Mouse (Mus musculus) cerebral cortex, adult 2 months (tissue): Measurements from ENCODE around the gene Tob2.

ENCODE experiments used
- WGBS: fragments of 180-500 bp; shearing (Covaris S2); methylation state at CpG from one replicate; pipeline ENCODE4 v1.1.7; 2018; 5-methylcytosine and 5-hydroxymethylcytosine counted together

Gene Tob2

DNA sequence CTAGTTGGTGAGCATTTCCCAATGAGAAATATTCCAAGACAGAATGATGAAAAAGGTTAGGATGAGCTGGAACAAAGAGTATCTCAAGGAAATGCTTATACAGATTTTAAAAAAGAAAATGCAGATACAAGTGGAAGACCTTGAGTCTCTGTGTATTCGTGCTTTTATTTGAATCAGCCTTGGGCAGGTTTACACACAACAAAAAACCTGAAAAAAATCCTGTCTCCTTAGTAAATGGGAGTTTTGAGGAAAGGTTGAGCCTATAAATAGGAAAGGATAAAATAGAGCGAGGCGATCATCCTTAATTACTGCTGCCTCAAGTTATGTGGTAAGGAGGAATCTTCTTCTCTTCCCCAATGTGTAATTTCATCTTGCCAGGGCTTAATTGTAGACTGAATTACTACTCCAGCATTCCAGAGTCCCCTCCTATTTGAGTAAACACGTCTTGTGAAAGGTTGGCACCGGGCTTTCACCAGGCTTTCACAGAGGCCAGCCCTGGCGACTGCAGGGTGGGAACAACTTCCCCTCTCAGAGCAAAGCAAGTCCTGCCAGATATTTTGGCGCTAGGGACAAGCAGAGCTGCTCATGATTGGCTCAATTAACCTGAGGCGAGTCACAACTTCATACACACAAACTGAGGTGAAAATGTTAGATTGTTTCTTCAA is 2.0 kb upstream of the Tob2 start:
- WGBS = 13% methylated on average over 8 of the region's 8 CpGs

DNA sequence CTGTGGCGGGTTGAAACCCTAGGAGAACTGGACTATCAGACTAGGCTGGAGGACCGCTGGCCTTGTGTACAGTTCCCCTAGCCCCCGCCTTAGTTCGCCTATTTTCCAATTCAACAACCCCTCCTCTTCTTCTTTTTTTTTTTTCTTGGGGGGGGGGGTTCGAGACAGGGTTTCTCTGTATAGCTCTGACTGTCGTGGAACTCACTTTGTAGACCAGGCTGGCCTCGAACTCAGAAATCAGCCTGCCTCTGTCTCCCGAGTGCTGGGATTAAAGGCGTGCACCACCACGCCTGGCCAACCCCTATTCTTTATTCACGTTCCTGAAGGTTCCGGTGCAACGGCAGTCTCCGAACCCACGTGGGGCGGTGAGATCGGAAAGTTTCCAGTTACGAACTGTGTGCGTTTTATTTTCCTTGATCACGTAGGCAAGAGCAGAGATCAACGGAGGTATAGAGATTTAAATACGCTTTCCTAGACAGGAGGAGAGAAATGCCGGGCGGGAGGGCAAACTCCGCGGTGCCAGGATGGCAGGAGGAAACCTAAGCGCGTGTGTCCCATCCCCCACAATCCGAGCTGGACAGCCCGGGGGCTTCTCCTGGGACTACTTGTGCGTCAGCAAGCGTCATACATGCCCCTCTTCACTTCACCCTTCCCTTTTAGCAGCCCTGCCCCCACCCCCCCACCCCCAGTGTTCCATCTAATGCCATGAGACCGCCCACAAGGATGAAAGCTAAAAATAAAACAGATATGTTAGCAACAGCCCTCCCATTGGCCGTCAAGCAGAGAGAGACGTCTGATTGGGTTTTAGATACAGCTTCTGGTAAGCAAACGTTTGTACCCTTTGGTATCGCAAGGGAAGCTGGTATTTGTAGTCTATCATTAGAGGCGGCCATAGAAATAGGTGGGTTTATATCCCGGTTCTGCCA is 997 bp upstream of the Tob2 start:
- under 1% methylated on average over 39 of the region's 39 CpGs for WGBS

DNA sequence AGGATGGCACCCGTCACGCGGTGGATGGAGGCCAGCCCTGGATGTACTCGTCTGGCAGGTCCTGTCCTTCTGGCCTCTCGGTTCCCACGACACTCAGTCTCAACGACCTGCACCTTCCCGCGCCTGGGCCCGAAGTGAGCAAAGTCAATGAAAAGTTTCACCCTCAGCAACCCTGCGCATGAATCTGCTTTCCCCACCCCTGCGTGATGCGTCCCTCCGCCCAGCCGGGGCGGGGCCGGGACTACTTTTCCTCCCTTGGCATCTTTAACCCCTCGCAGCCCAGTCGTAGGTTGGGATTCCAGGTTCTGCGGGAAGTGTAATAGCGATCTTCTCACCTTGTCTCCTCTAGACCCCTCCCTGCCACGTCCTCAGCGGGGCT is 469 bp downstream of the Tob2 start:
- under 1% methylated on average over 23 of the region's 23 CpGs for WGBS

DNA sequence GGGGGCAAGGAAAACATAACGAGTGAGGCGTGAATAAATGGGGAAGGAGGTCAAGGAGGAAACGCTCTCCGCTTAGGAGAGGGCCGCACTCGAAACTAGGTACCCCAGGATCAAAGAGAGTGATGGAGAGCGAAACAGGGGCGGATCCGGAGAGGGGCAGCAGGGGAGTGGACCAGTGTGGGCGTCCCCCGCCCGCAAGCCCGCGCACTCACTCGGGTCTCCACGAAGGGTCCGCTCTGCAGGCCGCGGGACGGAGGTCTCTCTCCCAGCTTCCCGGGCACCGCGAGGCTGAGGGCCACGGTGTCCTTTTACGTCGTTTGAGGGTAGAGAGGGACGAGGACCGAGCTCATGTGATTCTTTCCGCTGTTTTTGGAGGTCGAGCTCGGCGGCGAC is 876 bp downstream of the Tob2 start:
- under 1% methylated on average over 33 of the region's 33 CpGs for WGBS

DNA sequence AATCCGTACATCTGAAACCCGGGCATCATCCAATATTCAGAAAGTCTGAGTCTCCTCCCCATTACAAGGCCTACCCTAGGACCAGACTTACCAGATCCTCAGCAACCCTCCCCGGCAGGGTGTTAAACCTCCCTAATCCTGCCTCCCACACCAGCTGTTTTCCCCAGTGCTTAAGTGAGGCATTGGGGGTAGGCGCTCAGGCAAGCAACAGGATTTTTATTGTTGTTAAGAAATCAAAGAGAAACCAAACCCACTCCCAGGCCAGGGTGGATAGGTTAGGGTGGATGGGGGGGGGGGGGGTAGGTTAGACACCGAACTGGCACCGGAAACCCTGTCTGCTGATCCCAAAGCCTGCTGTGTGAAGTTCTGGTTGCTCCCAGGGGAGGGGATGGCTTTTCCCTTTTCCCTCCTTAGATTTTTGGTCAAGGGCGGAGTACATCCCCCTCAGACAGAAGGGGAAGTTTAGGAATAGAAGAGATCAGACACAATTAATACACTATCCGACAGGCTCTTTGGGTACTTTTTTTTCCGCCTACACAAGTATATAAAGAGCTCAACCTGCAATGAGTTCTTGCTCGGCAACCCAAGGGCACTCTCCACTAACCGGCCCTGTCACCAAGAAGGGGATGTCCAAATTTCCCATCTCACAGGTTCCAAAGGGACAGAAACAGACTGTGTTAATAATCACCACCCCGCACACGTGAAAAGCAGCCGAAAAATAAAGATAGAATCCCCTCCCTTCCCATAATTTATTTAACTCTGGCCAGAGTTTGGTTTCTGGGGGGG is 1.5 kb downstream of the Tob2 start:
- 0% methylated on average over 14 of the region's 14 CpGs for WGBS

DNA sequence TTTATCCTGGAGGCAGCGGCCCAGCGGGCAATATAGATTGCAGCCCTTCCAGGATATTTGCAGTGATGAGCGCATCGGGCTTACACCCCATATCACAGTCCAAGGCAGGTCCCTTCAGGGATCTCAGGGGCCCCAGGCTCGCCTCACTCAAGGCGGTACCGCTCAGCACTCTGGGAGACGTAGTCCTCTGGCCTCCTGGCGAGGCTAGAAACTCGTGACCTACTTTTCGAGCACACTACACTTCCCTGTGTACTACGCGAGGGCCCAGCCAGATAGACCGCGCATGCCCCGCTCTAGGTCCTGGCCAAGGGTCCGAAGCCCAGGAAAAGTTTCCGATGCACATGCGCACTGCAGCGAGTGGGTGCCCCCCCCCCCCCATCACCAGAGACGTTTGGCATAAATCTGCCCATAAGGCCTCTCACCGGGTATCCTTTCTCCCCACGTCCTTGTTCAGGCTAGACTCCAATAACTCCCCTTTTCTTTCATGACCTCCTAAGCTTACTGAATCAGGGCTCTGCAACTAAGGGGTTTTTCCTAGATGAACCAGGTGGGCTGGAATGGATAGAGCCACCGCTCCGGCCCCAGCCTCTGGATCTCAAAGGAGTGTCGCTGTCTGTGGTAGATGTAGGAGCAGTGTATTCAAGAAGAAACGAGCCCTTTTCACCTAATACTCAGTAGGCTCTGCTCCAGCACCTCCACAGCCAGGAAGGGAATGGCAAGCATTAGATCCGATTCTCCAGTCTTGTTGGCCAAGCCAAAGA is 2.4 kb downstream of the Tob2 start:
- under 1% methylated on average over 28 of the region's 28 CpGs for WGBS

DNA sequence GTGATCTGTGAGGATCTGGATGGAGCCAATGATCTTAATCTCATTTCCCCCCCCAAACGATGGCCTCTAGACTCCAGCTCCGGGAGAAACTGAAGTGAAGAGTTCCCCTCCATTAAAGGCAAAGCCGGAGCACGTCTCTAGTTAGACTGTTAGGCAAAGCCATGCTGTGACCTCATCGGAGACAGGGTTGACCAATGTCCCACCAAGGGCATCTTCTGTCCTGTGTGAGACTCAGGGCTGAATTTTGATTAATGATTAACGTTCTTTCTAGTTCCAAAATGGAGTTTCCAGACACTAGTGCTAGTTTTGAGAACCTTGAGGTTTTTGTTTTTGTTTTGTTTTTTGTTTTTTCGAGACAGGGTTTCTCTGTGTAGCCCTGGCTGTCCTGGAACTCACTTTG is 5.5 kb downstream of the Tob2 start:
- 75% methylated on average over 7 of the region's 7 CpGs for WGBS

DNA sequence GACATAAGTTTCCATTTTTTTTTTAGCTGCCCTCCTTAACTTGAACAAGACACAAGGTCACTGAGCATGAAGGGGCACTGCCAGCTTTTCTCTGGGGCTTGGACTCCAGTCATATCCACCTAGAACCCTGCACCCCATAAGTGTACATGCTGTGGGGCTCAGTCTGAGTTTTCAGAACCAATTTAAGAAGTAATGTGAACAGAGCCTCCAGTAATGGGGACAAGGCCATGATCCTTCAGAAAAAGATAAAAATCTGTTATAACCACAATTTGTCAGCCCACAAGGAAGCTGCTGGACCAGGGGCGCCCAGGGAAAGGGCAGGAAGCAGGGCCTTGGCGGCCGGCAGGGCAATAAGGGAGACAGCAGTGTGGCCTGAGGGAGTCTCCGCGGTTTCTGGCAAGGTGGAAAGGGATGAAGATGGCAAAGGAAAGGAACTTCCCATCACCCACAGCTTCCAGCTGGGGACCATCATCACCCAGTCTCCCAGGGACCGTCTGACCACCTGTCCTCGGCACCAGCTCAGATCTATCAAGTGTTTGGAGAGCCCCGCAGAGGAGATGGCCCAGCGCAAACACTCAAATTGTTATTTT is 6.1 kb downstream of the Tob2 start:
- WGBS = 79% methylated on average over 9 of the region's 9 CpGs

DNA sequence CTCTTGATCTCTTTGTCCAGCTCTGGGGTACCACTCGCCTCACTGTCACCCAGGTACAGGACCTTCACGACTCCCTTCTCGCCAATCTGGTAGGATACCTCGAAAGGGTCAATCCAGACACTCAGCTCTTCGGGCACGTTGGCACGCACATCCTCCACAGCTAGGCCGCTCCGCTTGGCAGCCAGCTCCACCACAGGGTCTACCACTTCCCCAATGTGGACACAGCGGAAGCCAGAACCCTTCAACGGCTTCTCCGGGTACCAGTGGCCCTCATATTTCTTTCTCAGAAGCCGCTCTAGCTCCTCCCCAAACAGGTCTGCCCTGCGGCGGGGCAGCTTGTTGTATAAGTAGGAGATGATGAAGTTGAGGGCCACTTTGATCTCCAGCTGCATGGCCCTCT is 7.2 kb downstream of the Tob2 start:
- 89% methylated on average over 15 of the region's 15 CpGs for WGBS

DNA sequence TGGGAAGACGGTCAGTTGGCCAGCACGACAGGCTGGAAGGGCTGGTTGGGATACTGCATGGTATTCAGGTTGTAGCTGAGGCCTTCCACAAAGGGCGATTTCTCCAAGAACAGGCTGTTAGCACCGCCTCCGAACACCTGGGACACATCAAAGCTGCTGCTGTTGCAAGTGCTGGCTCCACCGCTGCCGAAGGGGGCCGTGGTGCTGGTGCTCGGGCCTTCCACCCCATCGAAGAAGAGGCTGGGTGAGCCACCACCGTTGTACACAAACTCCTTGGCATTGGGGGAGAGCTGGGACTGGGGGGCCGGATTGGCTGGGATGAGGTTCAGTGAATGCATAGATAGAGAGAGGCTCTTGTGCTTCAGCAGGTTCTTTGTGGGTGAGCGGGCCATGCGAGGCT is 7.9 kb downstream of the Tob2 start:
- 53% methylated on average over 14 of the region's 14 CpGs for WGBS

DNA sequence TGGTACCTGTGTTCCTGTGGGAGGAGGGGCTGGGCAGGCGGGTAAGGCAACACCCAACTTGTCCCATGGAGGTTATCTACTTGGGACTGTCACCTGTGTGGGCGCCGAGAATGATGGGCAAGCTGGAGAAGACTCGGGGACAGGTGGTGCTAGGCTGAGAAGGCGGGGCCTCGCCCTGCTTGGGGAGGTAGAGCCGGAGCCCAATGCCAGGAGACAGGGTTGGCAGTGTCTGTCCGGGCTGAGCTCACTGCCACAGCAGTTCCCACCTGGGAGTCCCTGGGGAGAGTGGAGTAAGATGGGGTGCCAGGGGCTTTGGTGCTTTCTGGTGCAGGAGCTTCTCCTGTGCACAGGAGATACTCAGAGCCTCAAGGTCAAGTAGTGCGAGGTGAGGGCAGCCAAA is 9.5 kb downstream of the Tob2 start:
- 69% methylated on average over 9 of the region's 9 CpGs for WGBS

DNA sequence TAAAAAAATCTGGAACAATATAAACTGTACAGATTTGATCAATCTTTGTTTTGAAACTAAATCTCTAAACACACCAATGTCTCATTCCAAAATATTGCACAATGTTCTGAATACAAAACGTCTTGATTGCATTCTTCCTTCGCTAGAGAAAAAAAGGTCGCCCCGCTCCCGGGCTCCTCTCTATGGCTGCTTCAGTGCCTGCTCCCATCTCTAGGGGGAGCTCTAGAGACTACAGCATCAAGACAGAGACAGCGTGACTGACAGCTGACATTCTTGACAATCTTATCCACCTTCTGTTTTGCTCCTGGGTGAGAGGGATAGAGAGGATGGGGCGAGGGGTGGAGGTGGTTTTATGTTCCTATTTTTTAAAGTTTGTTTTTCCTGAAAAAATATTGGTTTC is 10.3 kb downstream of the Tob2 start:
- 19% methylated on average over 7 of the region's 7 CpGs for WGBS

DNA sequence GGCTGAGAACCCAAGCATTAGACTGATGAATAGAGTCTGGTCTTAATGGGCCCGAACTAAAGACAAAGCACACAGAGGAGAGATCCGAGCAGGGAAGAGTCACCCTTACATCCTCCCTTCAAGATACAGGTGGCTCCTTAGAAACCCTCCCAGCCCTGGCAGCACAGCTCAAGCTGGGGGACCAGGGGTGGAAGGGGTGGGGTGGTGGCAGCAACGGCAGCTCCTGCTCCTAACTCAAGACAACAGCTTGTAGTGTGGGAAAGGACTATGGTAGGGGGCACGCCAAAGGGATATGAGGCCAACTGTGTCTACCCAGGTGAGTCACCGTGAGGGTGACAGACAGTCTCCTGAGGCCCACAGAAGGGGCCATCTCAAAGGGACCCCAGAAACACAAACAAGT is 10.7 kb downstream of the Tob2 start:
- WGBS = 66% methylated on average over 5 of the region's 5 CpGs

DNA sequence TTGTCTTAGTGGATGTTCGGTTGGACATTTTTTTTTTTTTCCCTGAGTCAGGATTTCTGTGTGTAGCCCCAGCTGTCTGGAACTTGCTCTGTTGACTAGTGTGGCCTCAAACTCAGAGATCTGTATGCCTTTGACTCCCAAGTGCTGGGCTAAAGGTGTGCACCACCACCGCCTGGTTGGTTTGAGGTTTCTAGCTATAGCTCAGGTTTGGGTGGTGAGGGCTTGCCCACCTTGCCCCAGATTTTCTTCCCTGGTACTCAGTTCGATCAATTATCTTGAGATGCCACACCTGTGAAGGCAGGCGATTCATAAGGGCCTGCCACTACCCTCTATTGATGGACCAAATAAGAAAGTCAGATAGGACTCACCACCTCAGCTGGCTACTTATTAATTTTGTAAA is 11.4 kb downstream of the Tob2 start:
- WGBS = 85% methylated on average over 4 of the region's 4 CpGs

DNA sequence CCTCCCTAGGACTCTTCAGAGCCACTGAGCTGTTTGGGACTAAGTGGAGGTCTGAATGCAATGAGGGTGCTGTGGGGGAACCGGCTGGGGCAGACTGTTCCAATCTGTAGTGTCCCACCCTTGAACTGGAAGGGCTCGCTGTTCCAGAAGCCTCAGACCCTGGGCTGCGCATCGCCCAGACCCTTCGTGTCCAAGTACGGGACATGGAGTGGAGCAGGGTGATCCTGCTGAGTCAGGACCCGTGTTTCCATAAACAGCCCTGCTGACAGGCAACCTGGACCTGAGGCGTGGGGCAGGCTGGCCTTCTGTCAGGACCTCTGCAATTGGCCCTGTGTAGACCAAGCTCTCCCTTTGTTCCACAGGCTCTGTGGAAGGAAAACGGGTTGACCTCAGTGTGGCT is 11.8 kb downstream of the Tob2 start:
- WGBS = 77% methylated on average over 9 of the region's 9 CpGs

DNA sequence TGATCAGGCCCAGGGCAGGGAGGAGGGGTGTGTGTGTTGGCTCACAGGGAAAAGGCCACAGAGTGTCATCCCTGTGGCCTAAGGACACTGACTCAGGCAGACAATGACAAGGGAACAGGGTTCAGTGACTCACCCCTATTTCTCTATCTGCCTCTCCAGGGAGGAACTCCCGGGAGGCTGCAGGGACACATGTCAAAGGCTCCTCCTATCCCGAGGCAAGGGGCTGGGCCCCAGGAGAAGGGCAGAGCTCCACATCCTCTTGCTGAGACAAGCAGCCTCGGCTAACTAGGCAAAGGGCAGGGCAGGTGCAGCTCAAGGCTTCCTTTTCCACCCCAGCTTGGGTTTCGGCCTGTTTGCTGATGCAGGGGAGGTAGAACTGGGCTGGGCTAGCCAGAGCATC is 12.9 kb downstream of the Tob2 start:
- 43% methylated on average over 4 of the region's 4 CpGs for WGBS

DNA sequence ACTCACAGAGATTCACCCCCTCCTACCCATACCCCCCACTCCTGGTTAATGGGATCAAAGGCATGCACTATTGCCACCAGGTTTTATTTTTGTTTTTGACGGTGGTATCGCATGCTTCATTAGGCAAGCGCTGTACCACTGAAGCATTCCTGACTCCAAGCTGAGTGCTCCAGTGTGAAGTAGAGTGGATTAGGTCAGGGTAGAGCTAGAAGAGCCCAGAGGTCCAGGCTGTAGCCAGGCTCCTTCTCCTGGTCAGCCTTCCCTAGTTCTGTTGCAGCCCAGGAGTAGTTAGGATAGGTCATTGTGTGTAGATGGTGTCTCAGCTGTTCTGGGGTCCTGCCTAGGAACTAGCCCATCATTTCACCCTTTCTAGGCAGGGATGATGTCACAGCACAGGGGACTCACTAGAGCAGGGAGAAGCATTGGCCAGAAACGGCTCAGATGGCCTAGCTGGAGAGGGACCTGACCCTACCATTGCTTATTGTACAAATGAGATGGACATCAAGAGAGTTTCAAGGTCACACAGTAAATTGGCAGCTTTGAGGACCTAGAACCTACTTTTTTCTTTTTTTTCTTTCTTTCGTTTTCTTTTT is 13.5 kb downstream of the Tob2 start:
- WGBS = 67% methylated on average over 5 of the region's 5 CpGs

DNA sequence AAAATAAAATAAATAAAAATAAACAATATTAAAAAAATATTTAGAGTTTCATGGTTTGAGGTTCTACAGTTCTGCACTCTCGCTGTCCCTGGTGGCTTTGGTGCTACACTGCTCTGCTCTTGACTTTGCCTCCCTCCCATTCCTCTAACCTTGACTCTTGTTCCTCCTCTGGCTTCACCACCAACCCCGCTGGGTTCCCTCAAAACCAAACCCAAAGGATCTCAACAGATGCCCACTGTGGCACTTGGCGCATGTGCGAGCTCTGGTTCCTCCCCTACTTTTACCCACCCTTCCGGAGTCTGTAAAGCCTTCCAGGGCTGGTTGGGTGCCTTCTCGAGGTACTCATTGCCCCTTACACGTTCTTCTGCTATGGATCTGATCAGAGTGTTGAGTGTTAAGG is 16.3 kb downstream of the Tob2 start:
- 91% methylated on average over 7 of the region's 7 CpGs for WGBS

DNA sequence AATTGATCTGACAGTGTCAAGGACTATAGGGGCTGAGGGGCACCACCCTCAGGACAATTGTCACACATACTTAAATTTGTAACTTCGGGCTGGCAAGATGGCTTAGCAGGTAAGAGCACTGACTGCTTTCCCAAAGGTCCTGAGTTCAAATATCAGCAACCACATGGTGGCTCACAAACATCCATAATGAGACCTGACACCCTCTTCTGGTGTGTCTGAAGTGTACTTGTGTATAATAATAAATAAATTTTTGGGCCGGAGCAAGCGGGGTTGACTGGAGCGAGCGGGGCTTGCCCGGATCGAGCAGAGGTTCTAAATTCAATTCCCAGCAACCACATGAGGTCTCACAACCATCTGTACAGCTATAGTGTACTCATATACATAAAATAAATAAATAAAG is 18.3 kb downstream of the Tob2 start:
- 88% methylated on average over 7 of the region's 7 CpGs for WGBS

DNA sequence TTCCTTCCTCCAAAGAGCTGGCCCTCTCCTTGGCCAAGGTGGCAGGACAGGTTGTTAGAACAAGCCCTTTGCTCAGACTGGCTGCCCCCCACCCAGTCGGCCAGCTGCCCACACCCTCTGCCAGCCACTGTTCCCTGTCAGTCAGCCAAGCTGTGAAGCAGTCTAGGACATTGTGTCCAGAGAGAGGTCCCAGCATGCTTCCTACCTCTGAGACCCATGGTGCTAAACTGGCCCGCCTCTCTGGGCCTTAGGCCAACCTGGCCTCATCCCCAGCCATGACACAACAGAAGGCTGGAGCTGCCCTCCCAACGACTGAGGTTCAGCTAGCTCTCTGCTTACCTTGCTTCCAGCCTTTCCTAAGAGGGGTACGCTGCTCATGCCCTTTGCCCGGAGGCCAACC is 19.0 kb downstream of the Tob2 start:
- WGBS = 42% methylated on average over 5 of the region's 5 CpGs
